Mouse (Mus musculus): ENCODE measurements around the gene Pds5b.

DNA sequence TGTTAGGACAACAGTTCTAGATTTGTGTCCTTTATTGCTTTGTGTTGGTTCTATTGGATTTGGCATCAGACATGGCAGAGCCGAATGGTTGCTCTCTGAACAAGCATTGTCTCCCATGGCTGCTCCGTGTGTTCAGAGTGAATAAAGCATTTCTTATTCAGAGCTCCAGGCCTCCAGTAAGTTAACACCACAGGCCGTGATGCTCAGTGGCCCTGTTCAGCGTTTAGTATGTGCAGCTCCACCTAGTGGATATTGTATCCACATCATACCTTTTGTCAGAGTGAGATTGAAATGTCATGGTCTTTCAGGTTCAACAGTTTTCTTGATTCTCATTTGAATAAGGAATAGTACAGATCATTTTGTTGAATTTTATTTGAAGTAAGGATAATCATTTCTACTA is 44.2 kb downstream of the Pds5b start:
- no peak for TF ChIP-seq CTCF (IDR thresholded peaks at IDR 0.05; ENCODE audit: borderline replicate concordance, control insufficient read depth, extremely low read depth, insufficient read depth, low read length, poor library complexity)
- no peak for TF ChIP-seq POLR2A (IDR thresholded peaks at IDR 0.05; ENCODE audit: control insufficient read depth, extremely low read depth, insufficient read depth, low read length, poor library complexity)
